Mouse (Mus musculus) fat pad, adult 2 months (tissue): Measurements from ENCODE around the gene Ddx19b.
A peak's percentile ranks its signal among the peaks of the same experiment; 100 is the strongest.
"Not testable (repeated sequence)": the region's sequence is repeated elsewhere in the genome, so short reads cannot be mapped to it uniquely, and the experiment has no call there.

ENCODE experiments used
- DNase-seq: peaks from one replicate; pipeline ENCODE4 v3.0.0-alpha.2; 2011; ENCODE audit warnings: low read depth, low spot score; ENCODE audit errors: extremely low read depth

Gene Ddx19b

GRCm38 (mm10) chr8:111034276-111034675 lies 2.7 kb upstream of the Ddx19b start:
- DNase-seq, result no peak

DNA sequence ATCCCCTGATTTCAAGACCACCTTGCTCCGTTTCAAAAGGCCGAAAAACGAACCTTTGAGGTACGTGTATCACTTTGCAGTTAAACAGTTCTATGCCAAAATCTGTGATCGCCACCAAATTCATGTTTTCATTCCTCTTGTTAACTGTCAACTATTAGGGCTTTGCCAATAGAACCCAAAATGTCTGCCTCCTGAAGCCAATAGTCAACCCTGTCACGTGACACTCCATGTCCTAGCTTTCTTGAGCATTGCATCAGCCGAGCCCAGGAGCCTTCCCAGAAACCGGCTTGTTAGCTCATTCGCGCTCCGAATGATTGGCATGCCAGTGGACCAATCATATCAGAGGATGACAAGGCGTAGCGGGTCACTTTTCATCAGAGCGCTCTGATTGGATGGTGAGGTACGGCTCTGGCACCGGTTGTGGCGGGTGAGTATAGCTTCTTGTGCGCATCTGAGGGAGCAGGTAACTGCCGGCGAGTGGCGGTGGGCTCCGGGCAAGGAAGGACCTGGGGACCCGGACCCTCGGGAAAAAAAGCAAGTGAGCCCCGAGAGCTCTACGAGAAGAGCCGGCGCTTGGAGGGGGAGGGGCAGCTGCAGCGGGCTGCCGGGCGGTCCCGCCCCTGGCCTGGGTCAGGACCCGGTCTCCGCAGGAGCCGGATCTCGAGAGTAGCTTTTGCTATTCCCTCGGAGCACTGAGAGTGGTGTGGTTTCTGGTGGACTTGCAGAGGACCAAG lies 2.1 kb upstream of the Ddx19b start:
- DNase-seq, result peak; percentile 98

- DNase-seq, result no peak
These were observed 1.4 kb upstream of the Ddx19b start, which contains the start of gene Aars for GRCm38 (mm10) chr8:111032916-111033315. Aars (plus strand) TSS chr8:111033144.

GRCm38 (mm10) chr8:111030045-111030444 lies 1.5 kb downstream of the Ddx19b start:
- no peak for DNase-seq

GRCm38 (mm10) chr8:111029589-111029988 lies 2.0 kb downstream of the Ddx19b start:
- no peak for DNase-seq

DNA sequence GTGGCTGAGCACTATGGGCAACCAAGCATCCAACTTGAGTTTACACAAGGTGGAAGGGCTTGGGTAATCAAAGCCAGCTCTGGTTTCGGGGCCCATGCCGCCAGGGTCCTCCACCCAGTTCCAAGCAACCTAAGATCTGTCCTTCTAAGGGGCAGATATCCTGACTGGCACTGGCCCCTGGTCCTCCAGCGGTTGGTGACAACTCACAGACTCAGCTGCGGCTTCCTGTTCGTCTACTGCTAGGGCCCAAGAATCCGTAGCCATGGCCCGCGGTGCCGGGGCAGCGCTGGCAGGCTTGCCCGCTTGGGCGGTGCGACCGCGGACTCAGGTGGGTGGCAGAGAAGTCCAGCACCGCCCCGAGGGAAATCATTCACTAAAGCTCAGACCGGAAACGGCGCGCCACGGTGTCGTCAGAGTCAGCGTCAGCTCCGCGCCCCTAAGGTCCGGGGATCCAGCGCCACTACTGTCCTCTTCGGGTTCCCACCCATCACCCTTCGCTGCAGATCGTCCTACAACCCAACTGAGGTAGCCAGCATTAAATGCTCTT lies 4.1 kb downstream of the Ddx19b start:
- no peak for DNase-seq

DNA sequence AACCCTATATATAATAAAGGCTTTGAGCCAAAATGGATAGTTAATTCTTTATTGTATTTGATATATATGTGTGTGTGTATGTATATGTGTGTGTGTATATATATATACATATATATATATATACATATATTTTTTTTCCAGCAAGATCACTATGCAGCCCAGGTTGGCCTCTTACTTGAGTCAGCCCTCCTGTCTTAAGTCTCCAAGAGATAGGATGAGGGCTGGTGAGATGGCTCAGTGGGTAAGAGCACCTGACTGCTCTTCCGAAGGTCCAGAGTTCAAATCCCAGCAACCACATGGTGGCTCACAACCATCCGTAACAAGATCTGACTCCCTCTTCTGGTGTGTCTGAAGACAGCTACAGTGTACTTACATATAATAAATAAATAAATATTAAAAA lies 4.9 kb downstream of the Ddx19b start:
- DNase-seq, result not testable (repeated sequence)

- not testable (repeated sequence) for DNase-seq
These were observed 21.1 kb downstream of the Ddx19b start for GRCm38 (mm10) chr8:111010230-111010991.

- DNase-seq, result no peak
These were observed 33.7 kb downstream of the Ddx19b start, which contains the start of gene Ddx19a for GRCm38 (mm10) chr8:110997547-110998531. Ddx19a (minus strand) TSS chr8:110997800.

DNA sequence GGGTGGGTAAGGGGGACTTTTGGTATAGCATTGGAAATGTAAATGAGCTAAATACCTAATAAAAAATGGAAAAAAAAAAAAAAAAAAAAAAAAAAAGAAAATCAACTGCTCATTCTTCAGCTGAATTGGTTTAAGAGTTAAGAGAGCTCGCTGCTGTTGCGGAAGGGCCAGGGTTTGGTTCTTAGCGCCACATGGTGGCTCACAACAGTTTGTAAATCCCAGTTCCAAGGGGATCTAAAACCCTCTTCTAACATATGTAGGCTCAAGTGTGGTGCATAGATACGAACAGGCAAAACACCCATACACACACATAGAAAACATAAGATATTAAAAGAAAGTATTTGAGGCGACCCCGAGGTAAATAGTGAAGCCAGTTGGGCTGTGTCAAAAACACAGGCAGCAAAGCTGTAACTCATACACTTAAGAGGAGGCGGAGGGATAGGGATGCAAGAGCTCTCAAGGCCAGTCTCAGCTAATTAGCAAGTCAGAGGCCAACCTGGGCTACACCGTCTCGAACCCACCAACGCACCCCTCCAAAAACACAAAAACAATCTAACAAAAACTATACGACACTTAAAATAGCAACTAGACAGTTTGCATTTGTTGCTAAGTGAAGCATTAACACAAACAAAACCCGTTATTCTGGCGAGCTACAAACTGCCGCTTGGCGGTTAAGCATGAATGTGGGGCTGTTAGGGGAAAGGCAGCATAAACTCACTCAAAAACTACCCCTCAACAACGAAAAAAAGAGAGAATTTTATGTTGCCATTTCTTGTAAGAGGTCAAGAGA lies 34.7 kb downstream of the Ddx19b start:
- DNase-seq, result no peak

DNA sequence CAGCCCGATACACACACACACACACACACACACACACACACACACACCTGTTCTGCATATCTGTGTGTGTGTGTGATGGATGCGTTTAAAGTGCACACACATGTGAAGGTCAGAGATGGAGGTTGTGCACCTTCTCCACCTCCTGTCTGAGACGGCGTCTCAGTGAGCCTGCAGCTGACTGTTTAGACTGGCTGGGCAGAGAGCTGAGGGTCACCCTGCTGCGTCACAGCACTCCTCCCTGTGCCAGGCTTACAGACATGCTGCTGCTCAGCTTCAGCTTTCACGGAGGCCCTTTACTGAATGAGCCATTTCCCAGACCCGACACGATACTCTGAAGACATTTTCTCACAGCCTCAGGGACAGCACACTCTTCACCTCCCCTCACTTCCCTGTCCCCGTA lies 41.5 kb downstream of the Ddx19b start:
- no peak for DNase-seq

- DNase-seq, result no peak
These were observed 43.5 kb downstream of the Ddx19b start for GRCm38 (mm10) chr8:110987805-110988744.

DNA sequence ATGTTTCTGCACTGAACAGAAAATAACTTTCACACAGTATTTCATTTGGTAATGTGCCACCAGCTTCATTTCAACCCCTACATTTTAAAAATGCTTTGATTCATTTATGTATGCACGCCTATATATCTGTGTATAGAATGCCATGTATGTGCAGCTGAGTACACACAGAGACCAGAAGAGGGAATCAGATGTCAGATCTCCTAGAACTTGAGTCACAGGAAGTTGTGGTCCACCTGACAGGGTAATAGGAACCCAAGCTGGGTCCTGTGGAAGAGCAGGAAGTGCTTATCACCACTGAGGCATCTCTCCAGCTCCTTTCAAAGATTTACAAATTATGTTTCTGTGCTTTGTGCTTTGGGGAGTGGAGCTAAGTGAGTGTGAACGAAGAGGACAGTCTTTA lies 50.2 kb downstream of the Ddx19b start:
- no peak for DNase-seq

- DNase-seq, result not testable (repeated sequence)
These were observed 53.6 kb downstream of the Ddx19b start for GRCm38 (mm10) chr8:110977987-110978386.

- not testable (repeated sequence) for DNase-seq
These were observed 55.0 kb downstream of the Ddx19b start for GRCm38 (mm10) chr8:110976532-110976931.

DNA sequence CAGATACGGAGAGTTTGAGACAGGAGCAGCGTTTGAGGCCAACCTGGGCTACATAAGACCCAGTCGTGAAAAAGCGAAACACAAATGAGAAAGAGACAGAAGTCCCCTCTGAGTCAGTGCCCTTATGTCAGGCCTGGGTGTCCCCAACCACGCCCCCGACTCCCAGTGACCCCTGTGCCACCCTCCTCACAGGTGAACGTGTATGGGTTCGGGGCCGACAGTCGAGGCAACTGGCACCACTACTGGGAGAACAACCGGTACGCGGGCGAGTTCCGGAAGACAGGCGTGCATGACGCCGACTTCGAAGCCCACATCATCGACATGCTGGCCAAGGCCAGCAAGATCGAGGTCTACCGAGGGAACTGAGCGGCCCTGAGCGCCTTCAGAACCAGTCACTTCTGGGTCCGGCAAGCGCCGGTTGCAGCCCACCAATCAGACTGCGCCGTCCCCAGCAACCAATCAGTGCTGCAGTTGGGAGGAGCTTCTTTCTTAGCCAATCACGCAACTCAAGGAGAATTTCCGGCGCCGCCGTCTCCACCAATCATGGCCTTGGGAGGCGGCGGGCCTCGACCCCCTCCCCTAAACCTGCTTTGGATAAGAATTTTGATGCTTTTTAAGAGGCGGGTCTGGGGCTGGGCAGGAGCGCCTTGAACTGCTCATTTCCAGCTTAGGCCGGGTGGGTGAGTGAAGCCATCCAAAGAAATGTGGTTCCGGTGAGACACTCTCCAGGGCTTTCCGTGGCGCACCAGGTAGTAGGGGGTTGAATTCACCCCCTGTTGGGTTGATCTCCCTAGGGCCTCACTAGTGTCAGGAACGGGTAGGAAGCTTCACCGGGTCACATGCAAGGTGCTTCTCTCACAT lies 61.4 kb downstream of the Ddx19b start:
- peak; percentile 37 for DNase-seq

DNA sequence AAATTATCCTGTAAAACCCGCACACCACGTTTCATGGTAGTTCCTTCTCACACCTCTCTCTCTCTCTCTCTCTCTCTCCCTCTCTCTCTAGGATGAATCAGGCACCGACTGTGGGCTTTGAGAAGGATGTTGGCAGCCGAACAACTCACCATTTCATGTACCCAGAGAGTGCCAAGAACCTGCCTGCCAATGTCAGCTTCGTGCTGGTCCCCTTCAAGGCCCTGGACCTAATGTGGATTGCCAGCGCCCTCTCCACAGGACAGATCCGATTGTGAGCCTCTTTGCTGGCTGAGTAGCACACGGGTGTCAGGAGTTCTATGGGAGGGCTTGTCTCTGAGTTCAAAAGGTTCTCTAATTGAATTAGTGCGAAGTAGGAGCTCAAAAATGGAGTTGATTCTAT lies 64.2 kb downstream of the Ddx19b start:
- DNase-seq, result no peak

- no peak for DNase-seq
These were observed 65.0 kb downstream of the Ddx19b start for GRCm38 (mm10) chr8:110966586-110966985.
